Mouse (Mus musculus): ENCODE data around the gene Ncs1. TPM values are rescaled to one million over a fixed set of nuclear protein-coding genes. Genes with fewer than 3 reads are reported as not detected.

The Ncs1 gene
- polyA plus RNA-seq, 2 experiments = 20.5 to 45.1 TPM

- TF ChIP-seq POLR2A (IDR thresholded peaks at IDR 0.05; ENCODE audit: borderline replicate concordance, extremely low read depth, insufficient read depth, insufficient read length) = no peak
- Histone ChIP-seq H3K9me3 (ENCODE audit: control insufficient read depth, low read length) (no peaks in the 10 kb centered on the region), H3K9ac (ENCODE audit: low read depth, low read length, severe bottlenecking) (no peak overlapping the region), H3K27me3 (ENCODE audit: control insufficient read depth, insufficient read depth, low read length) (no peaks in the 10 kb centered on the region), H3K4me2 (replicated peaks; ENCODE audit: low read depth, low read length, severe bottlenecking) (no peak overlapping the region), H3K36me3 (ENCODE audit: control insufficient read depth, insufficient read depth, low read length) (no peaks in the 10 kb centered on the region), H3K4me1 (ENCODE audit: control insufficient read depth, insufficient read depth, low read length) (peaks cover 10% of the 10 kb centered on the region), H3K4me3 (replicated peaks; ENCODE audit: low read length) (no peak overlapping the region), H3K27ac (replicated peaks; ENCODE audit: low read depth, low read length) (no peak overlapping the region)
- 13% methylated on average over 7 of the region's 7 CpGs for WGBS
- ATAC-seq (ENCODE audit: low FRiP score, low read depth) (no peak), DNase-seq (ENCODE audit: low spot score) (no peak)
Measured at GRCm38 (mm10) chr2:31241639-31242038, 4.0 kb upstream of the Ncs1 start.

DNA sequence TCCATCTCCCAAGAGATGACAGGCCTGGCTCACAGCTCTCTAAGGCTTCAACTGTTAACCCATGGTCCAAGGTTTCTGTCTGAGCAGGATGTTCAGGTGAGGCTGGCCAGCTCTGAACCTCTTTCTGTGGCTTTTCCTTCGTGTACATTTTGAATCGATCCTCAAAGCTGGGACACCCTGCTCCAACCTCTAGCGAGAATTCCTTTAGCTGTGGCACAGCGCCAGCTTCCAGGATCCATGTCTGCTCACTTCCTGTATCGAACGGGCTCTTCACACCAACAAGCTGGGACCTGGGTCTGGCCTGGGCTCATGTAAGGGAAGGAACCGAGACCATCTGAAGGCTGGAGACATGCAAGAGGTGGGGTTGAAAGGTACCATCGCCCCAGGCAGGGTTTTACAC is 1.4 kb upstream of the Ncs1 start:
- TF ChIP-seq POLR2A (IDR thresholded peaks at IDR 0.05; ENCODE audit: borderline replicate concordance, extremely low read depth, insufficient read depth, insufficient read length) = no peak
- Histone ChIP-seq H3K36me3 (ENCODE audit: control insufficient read depth, insufficient read depth, low read length) (no peaks in the 10 kb centered on the region; the same call in 1 of the 2 replicates), H3K9me3 (ENCODE audit: control insufficient read depth, low read length) (no peaks in the 10 kb centered on the region), H3K4me3 (replicated peaks; ENCODE audit: low read length) (no peak overlapping the region), H3K4me2 (replicated peaks; ENCODE audit: low read depth, low read length, severe bottlenecking) (no peak overlapping the region), H3K4me1 (ENCODE audit: control insufficient read depth, insufficient read depth, low read length) (peaks cover 19% of the 10 kb centered on the region), H3K27me3 (ENCODE audit: control insufficient read depth, insufficient read depth, low read length) (no peaks in the 10 kb centered on the region), H3K27ac (replicated peaks; ENCODE audit: low read depth, low read length) (no peak overlapping the region), H3K9ac (ENCODE audit: low read depth, low read length, severe bottlenecking) (no peak overlapping the region)
- DNase-seq (ENCODE audit: low spot score) (no peak), ATAC-seq (ENCODE audit: low FRiP score, low read depth) (no peak)
- WGBS = 57% methylated on average over 8 of the region's 8 CpGs

DNA sequence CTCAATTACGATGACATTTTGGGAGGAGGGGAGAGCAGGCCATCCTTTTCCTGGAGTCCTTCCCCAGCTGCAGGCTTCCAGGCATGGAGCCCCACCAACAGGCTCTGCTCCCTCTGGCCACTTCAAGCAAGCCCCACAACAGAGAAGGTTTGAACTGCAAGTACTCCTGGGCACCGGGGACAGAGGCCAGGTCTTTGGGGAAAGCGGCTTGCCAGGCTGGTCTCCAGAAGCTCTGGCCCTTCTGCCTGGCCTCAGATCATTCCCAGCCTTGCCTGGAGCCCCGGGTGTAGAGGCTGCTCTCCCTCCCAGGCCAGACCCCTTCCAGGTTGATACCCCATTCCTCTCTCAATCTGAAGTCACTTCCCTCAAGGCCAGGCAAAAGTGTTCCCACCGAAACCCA is 572 bp upstream of the Ncs1 start:
- Histone ChIP-seq H3K9ac (ENCODE audit: low read depth, low read length, severe bottlenecking) (peak overlapping the region; percentile 90), H3K27me3 (ENCODE audit: control insufficient read depth, insufficient read depth, low read length) (no peaks in the 10 kb centered on the region), H3K9me3 (ENCODE audit: control insufficient read depth, low read length) (no peaks in the 10 kb centered on the region), H3K4me2 (replicated peaks; ENCODE audit: low read depth, low read length, severe bottlenecking) (peak overlapping the region; percentile 91), H3K27ac (replicated peaks; ENCODE audit: low read depth, low read length) (peak overlapping the region; percentile 65; the same call in 1 of the 2 replicates), H3K36me3 (ENCODE audit: control insufficient read depth, insufficient read depth, low read length) (no peaks in the 10 kb centered on the region; the same call in 1 of the 2 replicates), H3K4me1 (ENCODE audit: control insufficient read depth, insufficient read depth, low read length) (peaks cover 19% of the 10 kb centered on the region), H3K4me3 (replicated peaks; ENCODE audit: low read length) (peak overlapping the region; percentile 89)
- DNase-seq (ENCODE audit: low spot score) (no peak), ATAC-seq (ENCODE audit: low FRiP score, low read depth) (no peak; the same call in 1 of the 2 replicates)
- TF ChIP-seq POLR2A (IDR thresholded peaks at IDR 0.05; ENCODE audit: borderline replicate concordance, extremely low read depth, insufficient read depth, insufficient read length) = no peak
- 17% methylated on average over 5 of the region's 5 CpGs for WGBS

DNA sequence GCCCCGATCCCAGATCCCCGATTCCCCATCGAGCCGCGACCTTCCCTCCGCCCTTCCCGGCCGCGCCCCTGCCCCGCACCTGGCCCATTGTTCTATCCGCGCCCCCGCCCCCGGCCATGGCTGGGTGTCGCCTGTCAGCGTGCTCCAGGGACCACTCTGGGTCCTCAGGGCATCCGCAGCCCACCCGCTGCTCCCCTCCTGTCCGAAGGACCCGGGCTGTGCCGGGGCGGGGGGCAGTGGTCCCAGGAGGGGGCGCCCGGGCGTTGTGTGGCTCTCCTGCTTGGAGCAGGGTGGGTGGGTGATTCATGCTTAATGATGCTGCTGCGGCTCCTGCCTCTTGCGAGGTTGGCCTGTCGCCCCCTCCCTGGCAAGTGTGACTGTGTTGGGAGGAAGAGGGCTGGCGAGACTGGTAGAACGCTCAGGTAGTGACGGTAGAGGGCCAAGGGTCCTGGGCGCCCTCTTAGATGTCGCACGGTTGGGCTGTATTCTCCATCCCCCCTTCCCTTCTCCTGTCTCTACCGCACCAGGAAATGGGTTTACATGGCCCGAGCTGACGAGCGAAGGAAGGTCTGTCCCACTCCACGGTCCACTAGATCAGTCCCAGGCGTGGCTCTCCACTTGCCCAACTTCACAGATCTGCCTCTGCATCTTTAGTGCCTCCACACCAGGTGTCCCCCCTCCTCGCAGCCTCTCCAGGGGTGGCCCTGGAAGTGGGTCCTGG is 788 bp downstream of the Ncs1 start:
- Histone ChIP-seq H3K4me3 (replicated peaks; ENCODE audit: low read length) (peak overlapping the region; percentile 89), H3K36me3 (ENCODE audit: control insufficient read depth, insufficient read depth, low read length) (no peaks in the 10 kb centered on the region; the same call in 1 of the 2 replicates), H3K27me3 (ENCODE audit: control insufficient read depth, insufficient read depth, low read length) (no peaks in the 10 kb centered on the region), H3K4me1 (ENCODE audit: control insufficient read depth, insufficient read depth, low read length) (peaks cover 19% of the 10 kb centered on the region), H3K27ac (replicated peaks; ENCODE audit: low read depth, low read length) (peak overlapping the region; percentile 65), H3K4me2 (replicated peaks; ENCODE audit: low read depth, low read length, severe bottlenecking) (peak overlapping the region; percentile 91), H3K9me3 (ENCODE audit: control insufficient read depth, low read length) (no peaks in the 10 kb centered on the region), H3K9ac (ENCODE audit: low read depth, low read length, severe bottlenecking) (peak overlapping the region; percentile 90)
- ATAC-seq (ENCODE audit: low FRiP score, low read depth) (peak; percentile 14; the same call in 1 of the 2 replicates), DNase-seq (ENCODE audit: low spot score) (peak; percentile 8)
- TF ChIP-seq POLR2A (IDR thresholded peaks at IDR 0.05; ENCODE audit: borderline replicate concordance, extremely low read depth, insufficient read depth, insufficient read length) = no peak
- 2% methylated on average over 26 of the region's 41 CpGs for WGBS

DNA sequence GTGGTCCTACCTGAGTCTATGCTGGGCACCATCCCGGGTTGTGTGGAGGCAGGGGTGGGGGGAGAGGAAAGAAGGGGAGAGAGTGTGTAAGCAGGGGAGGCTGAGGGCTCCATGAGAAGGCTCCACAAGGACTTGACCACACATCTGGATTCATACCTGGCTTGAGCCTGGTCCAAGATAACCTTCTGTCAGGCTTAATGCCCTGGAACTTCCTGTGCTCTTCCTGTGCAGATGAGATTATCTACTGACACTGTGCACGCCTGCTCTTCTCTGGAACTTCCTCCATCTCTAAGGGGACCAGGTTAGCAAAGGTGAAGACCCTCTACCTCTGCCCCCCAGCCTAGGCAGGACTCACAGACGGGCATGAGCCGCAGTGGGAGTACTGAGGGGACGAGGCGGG is 3.2 kb downstream of the Ncs1 start:
- 95% methylated on average over 6 of the region's 6 CpGs for WGBS
- DNase-seq (ENCODE audit: low spot score) = no peak
- ATAC-seq (ENCODE audit: low FRiP score, low read depth) = no peak
- H3K9me3 ChIP-seq (ENCODE audit: control insufficient read depth, low read length) = no peaks in the 10 kb centered on the region
- H3K4me1 ChIP-seq (ENCODE audit: control insufficient read depth, insufficient read depth, low read length) = peaks cover 19% of the 10 kb centered on the region
- no peak overlapping the region for H3K4me3 ChIP-seq (replicated peaks; ENCODE audit: low read length)
- no peaks in the 10 kb centered on the region for H3K27me3 ChIP-seq (ENCODE audit: control insufficient read depth, insufficient read depth, low read length)
- H3K9ac ChIP-seq (ENCODE audit: low read depth, low read length, severe bottlenecking) = no peak overlapping the region
- H3K36me3 ChIP-seq (ENCODE audit: control insufficient read depth, insufficient read depth, low read length) = no peaks in the 10 kb centered on the region; the same call in 1 of the 2 replicates
- TF ChIP-seq POLR2A (IDR thresholded peaks at IDR 0.05; ENCODE audit: borderline replicate concordance, extremely low read depth, insufficient read depth, insufficient read length) = no peak
- no peak overlapping the region for H3K27ac ChIP-seq (replicated peaks; ENCODE audit: low read depth, low read length)
- H3K4me2 ChIP-seq (replicated peaks; ENCODE audit: low read depth, low read length, severe bottlenecking) = no peak overlapping the region

All from limb, embryonic 14.5 days (tissue).